Mouse (Mus musculus) C2C12 (cell line): ENCODE data around the gene Cenpj. TPM values are rescaled to one million over a fixed set of nuclear protein-coding genes. Genes with fewer than 3 reads are reported as not detected.

Experiments
- H3K27me3 ChIP-seq: one replicate; pipeline ENCODE4 v1.6.1; 2011; ENCODE audit not compliant: control insufficient read depth, insufficient read depth, insufficient read length
- H3K36me3 ChIP-seq: one replicate; pipeline ENCODE4 v1.6.1; 2011; ENCODE audit not compliant: control insufficient read depth, insufficient read depth
- H3K4me3 ChIP-seq: one replicate; pipeline ENCODE4 v1.5.1; 2011; ENCODE audit warnings: mild to moderate bottlenecking, control low read depth; ENCODE audit not compliant: poor library complexity, insufficient read depth, severe bottlenecking
- H3K79me2 ChIP-seq: one replicate; pipeline ENCODE4 v1.6.1; 2011; ENCODE audit not compliant: control insufficient read depth, insufficient read depth
- H3K79me3 ChIP-seq: one replicate; pipeline ENCODE4 v1.6.1; 2011; ENCODE audit warnings: low read depth, control low read depth
- H3ac ChIP-seq: one replicate; pipeline ENCODE3; 2011; ENCODE audit warnings: low read depth; ENCODE audit not compliant: control insufficient read depth, insufficient read length
- CEBPB ChIP-seq: IDR thresholded peaks from one replicate; pipeline ENCODE4 v1.6.1; 2011; ENCODE audit warnings: low read depth, mild to moderate bottlenecking, control low read depth, moderate library complexity
- CTCF ChIP-seq: IDR thresholded peaks from one replicate; pipeline ENCODE4 v1.5.1; 2011; ENCODE audit not compliant: control insufficient read depth, insufficient read depth, insufficient read length
- FOSL1 ChIP-seq: IDR thresholded peaks from one replicate; pipeline ENCODE4 v1.8.0; 2011; ENCODE audit warnings: mild to moderate bottlenecking, low read length; ENCODE audit not compliant: poor library complexity, insufficient read depth, severe bottlenecking
- MAX ChIP-seq: IDR thresholded peaks from one replicate; pipeline ENCODE4 v1.6.1; 2011; ENCODE audit warnings: mild to moderate bottlenecking, control low read depth
- MYOD1 ChIP-seq: IDR thresholded peaks from one replicate; pipeline ENCODE4 v1.6.1; 2011; ENCODE audit warnings: low read depth; ENCODE audit not compliant: control insufficient read depth, insufficient read length
- MYOG ChIP-seq: IDR thresholded peaks from one replicate; pipeline ENCODE4 v1.6.1; 2011; ENCODE audit not compliant: control insufficient read depth, insufficient read length; ENCODE audit errors: extremely low read depth
- USF1 ChIP-seq: IDR thresholded peaks from one replicate; pipeline ENCODE4 v1.6.1; 2011; ENCODE audit warnings: low read depth, mild to moderate bottlenecking, control low read depth, moderate library complexity
- polyA plus RNA-seq: library from polyadenylated mRNA; unstranded; fragments of >200 nt; fragmentation: generic; extraction: Trizol; gene quantifications from one replicate; pipeline ENCODE4 v1.2.1, GENCODE M21; 2012; ENCODE audit warnings: missing spikeins

Gene Cenpj
- polyA plus RNA-seq, 1 experiment = 2.5 TPM

GRCm38 (mm10) chr14:56544946-56545345 is 30.3 kb downstream of the Cenpj start:
- no peaks in the 10 kb centered on the region for H3K79me3 ChIP-seq
- H3K27me3 ChIP-seq = no peaks in the 10 kb centered on the region
- no peaks in the 10 kb centered on the region for H3K79me2 ChIP-seq
- H3K36me3 ChIP-seq = peaks cover 7% of the 10 kb centered on the region
- no peak overlapping the region for H3K4me3 ChIP-seq
- TF ChIP-seq MYOD1 (no peak), CTCF (no peak), USF1 (no peak), MAX (no peak), CEBPB (no peak), FOSL1 (no peak), MYOG (no peak)
- H3ac ChIP-seq = no peak overlapping the region

- no peaks in the 10 kb centered on the region for H3K79me3 ChIP-seq
- H3K36me3 ChIP-seq = peaks cover 23% of the 10 kb centered on the region
- TF ChIP-seq CTCF (no peak), MAX (no peak), MYOG (no peak), CEBPB (no peak), FOSL1 (no peak), USF1 (no peak), MYOD1 (no peak)
- no peaks in the 10 kb centered on the region for H3K79me2 ChIP-seq
- no peaks in the 10 kb centered on the region for H3K27me3 ChIP-seq
- no peak overlapping the region for H3ac ChIP-seq
- H3K4me3 ChIP-seq = no peak overlapping the region
These were observed 44.4 kb downstream of the Cenpj start for GRCm38 (mm10) chr14:56530788-56531187.

GRCm38 (mm10) chr14:56514775-56515174 is 60.5 kb downstream of the Cenpj start:
- Histone ChIP-seq H3K79me3 (no peaks in the 10 kb centered on the region), H3K4me3 (no peak overlapping the region), H3K36me3 (no peaks in the 10 kb centered on the region), H3K27me3 (no peaks in the 10 kb centered on the region), H3K79me2 (no peaks in the 10 kb centered on the region), H3ac (no peak overlapping the region)
- TF ChIP-seq USF1 = no peak
- TF ChIP-seq MAX = no peak
- TF ChIP-seq MYOG = no peak

- Histone ChIP-seq H3K79me2 (no peaks in the 10 kb centered on the region), H3K79me3 (no peaks in the 10 kb centered on the region), H3ac (no peak overlapping the region), H3K27me3 (no peaks in the 10 kb centered on the region), H3K4me3 (no peak overlapping the region), H3K36me3 (no peaks in the 10 kb centered on the region)
- TF ChIP-seq MYOG (no peak), MAX (no peak), CTCF (no peak), USF1 (no peak), MYOD1 (no peak), CEBPB (no peak), FOSL1 (no peak)
These were observed 63.1 kb downstream of the Cenpj start for GRCm38 (mm10) chr14:56512084-56512483.

GRCm38 (mm10) chr14:56506743-56507142 is 68.5 kb downstream of the Cenpj start:
- TF ChIP-seq MAX (no peak), FOSL1 (no peak)

GRCm38 (mm10) chr14:56502407-56502806 is 72.8 kb downstream of the Cenpj start:
- Histone ChIP-seq H3K36me3 (no peaks in the 10 kb centered on the region), H3K79me2 (no peaks in the 10 kb centered on the region), H3K4me3 (no peak overlapping the region), H3ac (no peak overlapping the region), H3K27me3 (peaks cover 4% of the 10 kb centered on the region), H3K79me3 (no peaks in the 10 kb centered on the region)
- TF ChIP-seq CTCF = no peak
- no peak for TF ChIP-seq MYOD1
- TF ChIP-seq MYOG = no peak
- TF ChIP-seq CEBPB = no peak
- TF ChIP-seq FOSL1 = no peak
- no peak for TF ChIP-seq MAX
- no peak for TF ChIP-seq USF1

More at GRCm38 (mm10) chr14:56506743-56507142, 68.5 kb downstream of the Cenpj start:
- H3K4me3 ChIP-seq = no peak overlapping the region
- no peak overlapping the region for H3ac ChIP-seq
- H3K79me2 ChIP-seq = no peaks in the 10 kb centered on the region
- no peaks in the 10 kb centered on the region for H3K79me3 ChIP-seq
- H3K27me3 ChIP-seq = no peaks in the 10 kb centered on the region
- no peaks in the 10 kb centered on the region for H3K36me3 ChIP-seq
